Mouse (Mus musculus): Measurements from ENCODE around the gene Tmem56.

Tmem56 gene

GRCm38 (mm10) chr3:121242111-121242936 is 40.6 kb downstream of the Tmem56 start:
- in situ Hi-C loops (cut with MboI; ENCODE audit: low sequenced_read_pairs), result no loop called here

DNA sequence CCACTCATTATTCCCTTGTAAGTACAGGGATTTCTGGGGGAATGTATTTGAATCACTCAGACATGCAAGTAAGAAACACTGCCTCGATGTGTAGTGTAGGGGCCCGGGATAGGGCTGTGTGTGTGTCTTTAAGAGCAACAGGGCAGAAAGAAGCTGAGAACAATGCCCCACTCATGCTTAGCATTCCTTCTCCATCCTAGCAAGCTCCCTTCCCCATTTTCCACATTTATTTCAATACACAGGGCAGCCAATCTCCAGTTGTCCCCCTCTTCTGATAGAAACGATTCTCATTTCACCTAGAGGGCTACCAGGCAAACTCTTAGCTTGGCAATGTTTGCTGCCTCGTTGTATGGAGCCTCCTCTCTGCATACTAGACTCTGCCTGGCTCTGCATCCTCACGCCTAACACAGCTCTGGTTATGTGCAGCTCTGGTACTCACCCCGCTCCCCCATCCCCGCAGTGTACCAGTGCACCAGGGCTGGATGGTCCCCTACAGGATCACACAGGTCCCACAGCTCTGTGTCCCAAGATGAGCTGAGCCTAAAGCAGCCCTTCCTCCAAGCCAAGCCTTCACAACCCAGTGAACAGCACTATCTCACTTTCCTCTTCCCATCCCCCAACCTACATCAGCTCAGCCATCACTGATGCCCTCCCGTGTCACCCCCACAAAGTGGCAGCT is 42.4 kb downstream of the Tmem56 start:
- in situ Hi-C loops (cut with MboI; ENCODE audit: low sequenced_read_pairs), result no loop called here

GRCm38 (mm10) chr3:121239096-121239495 is 43.8 kb downstream of the Tmem56 start:
- in situ Hi-C loops (cut with MboI; ENCODE audit: low sequenced_read_pairs), result no loop called here

DNA sequence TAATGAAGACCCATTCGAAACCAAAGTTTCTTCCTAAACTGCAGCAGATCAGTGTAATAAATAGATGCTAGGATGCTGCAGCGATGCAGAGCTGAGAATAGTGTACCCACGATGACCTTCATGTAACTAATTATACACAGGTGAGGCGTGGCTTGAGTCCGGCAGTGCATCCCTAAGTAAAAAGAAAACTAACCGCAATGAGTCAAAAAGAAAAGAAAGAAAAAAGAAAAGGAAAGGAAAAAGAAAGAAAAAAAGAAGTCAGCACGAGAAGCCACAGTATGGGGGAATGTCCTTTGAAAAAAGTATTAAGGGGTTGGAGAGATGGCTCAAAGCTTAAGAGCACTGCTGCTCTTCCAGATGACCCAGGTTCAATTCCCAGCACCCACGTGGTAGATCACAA is 58.1 kb downstream of the Tmem56 start:
- in situ Hi-C loops (cut with MboI; ENCODE audit: low sequenced_read_pairs), result no loop called here

DNA sequence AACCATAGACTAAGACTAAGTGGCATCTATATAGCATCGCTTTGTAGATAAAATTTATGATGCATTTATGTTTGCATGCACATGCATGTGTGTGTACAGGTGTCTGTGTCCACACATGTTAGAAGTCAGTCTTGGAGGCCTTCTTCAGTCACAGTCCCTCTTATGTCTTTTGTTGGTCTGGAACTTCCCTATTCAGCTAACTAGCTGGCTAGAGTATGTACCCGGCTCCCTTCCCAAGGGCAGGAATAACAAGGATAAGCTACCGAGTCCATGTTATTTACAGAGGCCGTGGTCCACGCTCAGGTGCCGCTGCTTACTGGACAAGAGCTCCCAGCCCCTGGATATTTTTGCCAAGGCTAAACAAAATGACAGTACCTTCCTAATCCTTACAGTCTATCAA is 58.7 kb downstream of the Tmem56 start:
- in situ Hi-C loops (cut with MboI; ENCODE audit: low sequenced_read_pairs), result no loop called here

DNA sequence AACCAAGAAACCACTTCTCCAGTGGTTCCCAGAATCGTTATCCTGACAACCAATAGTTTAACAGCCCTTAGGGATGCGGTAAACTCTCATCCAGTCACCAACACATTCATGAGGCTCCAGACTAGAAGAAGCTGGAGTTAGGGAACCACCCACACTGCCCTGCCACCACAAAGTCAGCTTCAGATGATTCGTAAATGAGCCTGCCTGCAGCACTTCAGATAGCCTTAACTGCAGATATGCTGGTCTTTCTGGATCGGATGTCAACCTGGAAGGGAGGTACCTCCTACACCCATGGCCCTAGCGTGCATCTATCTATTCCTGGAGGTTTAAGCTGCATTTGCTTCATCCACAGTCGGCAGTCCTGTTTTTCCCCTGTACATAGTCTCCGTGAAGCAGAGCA is 60.9 kb downstream of the Tmem56 start:
- in situ Hi-C loops (cut with MboI; ENCODE audit: low sequenced_read_pairs), result no loop called here

GRCm38 (mm10) chr3:121217011-121217410 is 65.9 kb downstream of the Tmem56 start:
- in situ Hi-C loops (cut with MboI; ENCODE audit: low sequenced_read_pairs), result no loop called here

DNA sequence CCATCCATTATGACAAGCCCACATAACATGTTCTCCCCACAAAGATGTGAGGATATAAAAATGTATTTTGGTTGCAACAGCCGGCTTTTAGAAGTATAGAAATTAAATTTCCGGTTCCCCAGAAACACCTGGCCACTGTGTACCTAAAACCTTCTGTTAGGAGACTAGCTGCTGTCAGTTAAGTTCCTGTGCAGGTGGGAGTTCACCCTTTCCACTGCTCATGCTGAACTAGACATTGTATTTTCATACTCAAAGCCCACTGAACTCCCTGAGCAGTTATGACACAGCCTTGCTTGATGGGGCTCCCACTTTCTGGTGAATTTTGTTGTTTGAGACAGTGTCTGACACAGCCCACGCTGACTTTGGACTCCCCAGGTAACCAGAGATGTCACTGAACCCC is 69.4 kb downstream of the Tmem56 start:
- in situ Hi-C loops (cut with MboI; ENCODE audit: low sequenced_read_pairs), result no loop called here

DNA sequence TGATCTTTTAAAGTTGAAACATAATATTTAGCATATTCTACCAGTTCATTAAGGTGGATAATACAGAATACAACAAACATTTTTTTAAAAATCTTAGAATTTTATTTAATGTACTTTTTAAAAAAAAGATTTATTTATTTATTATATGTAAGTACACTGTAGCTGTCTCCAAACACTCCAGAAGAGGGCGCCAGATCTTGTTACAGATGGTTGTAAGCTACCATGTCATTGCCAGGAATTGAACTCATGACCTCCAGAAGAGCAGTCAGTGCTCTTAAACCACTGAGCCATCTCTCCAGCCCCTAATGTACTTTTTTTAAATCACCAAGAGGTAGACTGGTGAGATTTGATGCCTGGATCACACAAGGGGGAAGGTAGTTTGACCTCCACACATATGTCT is 70.7 kb downstream of the Tmem56 start:
- in situ Hi-C loops (cut with MboI; ENCODE audit: low sequenced_read_pairs), result no loop called here

GRCm38 (mm10) chr3:121208994-121209393 is 73.9 kb downstream of the Tmem56 start:
- in situ Hi-C loops (cut with MboI; ENCODE audit: low sequenced_read_pairs), result no loop called here

DNA sequence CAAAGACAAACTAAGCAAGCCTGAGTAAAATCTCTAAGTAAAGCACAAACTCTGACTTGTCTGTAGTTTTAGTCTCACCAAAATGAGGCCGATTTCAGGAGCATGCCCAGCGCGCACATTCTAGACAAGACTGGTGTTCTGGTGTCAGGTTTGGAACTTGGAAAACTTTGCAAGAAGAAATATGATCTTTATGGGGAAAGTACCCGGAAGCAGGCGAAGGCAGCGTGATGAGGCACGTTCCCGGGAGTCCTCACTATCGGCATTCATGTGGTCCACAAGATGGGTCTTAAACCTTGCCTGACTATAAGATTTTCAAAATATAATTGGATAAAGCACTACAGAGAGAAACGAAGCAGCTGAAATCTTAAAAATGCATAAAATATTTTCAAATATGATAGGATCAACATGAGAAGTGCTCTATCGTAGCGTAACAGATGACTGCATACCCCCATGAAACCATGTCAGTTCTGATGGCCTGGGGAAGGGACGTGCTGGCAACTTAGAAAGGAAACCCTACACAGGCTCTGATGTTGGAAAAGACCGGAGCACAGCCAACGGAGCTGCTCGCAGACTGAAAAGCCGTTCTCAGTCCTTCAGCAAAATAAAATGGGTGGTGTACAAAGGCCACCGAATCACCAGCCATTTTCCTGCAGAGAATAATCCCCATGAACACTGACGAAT is 76.6 kb downstream of the Tmem56 start:
- in situ Hi-C loops (cut with MboI; ENCODE audit: low sequenced_read_pairs), result no loop called here

DNA sequence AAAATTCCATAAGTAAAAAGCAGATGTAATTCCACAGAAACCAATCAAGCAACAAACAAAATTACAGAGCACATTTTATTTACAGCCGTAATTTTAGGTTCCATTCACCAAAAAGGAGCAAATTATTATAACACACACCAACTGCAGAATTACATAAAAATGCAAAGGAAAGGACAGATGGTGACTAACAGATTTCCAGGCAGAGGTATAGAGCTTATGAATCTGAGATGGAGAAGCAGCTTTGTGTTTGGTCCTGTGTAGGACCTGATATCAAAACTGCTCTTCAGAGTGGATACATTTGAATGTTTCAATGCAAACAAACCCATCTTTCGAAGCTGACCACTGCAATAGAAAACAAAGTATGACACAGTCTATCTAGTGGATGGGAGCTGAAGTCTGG is 80.3 kb downstream of the Tmem56 start:
- in situ Hi-C loops (cut with MboI; ENCODE audit: low sequenced_read_pairs), result no loop called here

DNA sequence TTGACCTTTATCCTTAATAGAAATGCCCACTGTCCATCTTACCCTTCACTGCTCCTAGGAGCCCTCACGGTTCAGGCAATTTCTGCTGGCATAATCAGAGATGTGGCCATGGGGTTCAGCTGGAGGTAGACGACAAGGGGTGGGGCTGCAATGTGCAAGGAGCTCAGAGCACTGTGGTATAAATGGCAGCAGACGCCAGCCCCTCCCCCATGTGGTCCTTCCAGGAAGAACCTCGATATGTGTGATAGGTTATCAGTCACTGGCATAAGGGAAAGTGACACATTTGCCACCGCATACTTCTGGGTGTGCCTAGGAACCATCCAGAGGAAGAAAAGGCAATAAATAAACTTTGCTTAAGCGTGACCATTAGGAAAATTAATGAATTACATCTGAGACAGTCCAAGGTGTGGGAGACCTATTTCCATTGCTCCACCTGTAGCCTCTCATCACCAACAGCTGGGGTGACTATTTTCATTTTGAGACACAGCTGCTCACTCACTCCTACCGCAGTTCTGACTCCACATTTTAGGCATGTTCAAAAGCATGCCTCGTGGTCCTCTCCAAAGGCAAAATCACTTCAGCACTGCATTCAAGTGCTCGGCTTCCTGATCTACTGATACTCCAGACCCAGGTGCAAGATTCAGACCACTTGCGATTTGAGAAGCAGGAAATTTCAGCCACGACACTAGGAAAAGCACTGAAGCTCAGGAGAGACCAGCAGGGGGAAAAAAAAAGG is 81.7 kb downstream of the Tmem56 start:
- in situ Hi-C loops (cut with MboI; ENCODE audit: low sequenced_read_pairs), result no loop called here

DNA sequence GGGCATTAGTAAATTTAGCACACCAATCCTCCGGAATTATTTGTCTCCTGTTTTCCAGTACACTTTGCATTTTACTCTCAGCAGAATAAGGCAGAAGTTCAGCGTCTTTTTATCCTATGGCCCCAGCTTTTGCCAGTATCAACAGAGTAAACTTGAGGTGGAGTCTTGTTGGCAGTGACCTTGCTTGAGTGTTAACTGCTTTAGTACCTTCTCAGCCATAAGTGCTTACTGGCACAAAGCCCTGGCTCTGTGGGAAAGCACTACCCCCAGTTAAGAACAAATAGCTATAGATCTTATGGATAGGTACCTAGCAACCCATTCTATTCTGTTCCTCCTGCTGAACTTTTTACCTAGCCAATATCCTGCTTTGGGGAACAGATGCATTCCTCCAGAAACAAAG is 93.7 kb downstream of the Tmem56 start:
- in situ Hi-C loops (cut with MboI; ENCODE audit: low sequenced_read_pairs), result no loop called here

DNA sequence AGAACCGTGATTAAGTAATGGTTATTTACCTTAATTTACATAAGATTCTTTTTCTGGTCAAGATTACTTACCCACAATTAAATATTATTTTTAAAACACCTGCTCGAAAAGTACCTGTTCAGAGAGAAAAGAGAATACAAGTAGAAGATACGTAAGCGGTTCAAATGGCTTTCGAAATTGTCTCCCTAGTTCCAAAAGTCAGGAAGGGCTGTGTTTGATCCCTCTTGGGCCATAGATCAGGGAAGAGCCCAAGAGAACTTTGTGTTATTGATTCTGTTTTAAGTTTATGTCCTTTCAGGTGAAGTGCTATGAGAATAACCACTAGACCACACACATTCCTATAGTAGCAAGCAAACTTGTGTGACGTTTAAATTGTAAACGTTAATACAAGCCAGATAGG is 95.4 kb downstream of the Tmem56 start:
- in situ Hi-C loops (cut with MboI; ENCODE audit: low sequenced_read_pairs), result no loop called here

- in situ Hi-C loops (cut with MboI; ENCODE audit: low sequenced_read_pairs), result no loop called here
These were observed 96.0 kb downstream of the Tmem56 start for GRCm38 (mm10) chr3:121186925-121187324.

- in situ Hi-C loops (cut with MboI; ENCODE audit: low sequenced_read_pairs), result no loop called here
These were observed 97.7 kb downstream of the Tmem56 start for GRCm38 (mm10) chr3:121185197-121185596.

DNA sequence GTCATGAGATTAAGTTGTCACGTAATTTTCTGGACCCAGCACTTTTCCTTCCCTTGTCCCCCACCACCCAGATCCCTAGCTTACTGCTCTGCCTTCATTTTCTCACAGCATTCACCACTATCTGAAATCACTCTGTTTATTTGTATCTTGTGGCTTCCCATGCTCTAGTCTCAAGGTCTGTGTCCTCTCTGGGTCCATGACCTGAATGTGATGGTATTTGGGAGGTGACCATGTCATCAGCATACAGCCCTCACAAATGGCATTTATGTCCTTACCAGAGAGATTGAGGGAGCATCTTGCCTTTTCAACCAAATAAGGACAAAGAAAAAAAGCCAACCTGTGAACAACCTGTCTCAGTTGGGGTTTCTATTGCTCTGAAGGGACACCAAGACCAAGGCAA is 106.9 kb downstream of the Tmem56 start:
- in situ Hi-C loops (cut with MboI; ENCODE audit: low sequenced_read_pairs), result no loop called here

GRCm38 (mm10) chr3:121174248-121174945 is 108.5 kb downstream of the Tmem56 start:
- in situ Hi-C loops (cut with MboI; ENCODE audit: low sequenced_read_pairs), result no loop called here

GRCm38 (mm10) chr3:121172718-121173117 is 110.2 kb downstream of the Tmem56 start:
- in situ Hi-C loops (cut with MboI; ENCODE audit: low sequenced_read_pairs), result no loop called here

GRCm38 (mm10) chr3:121171872-121172265 is 111.0 kb downstream of the Tmem56 start:
- in situ Hi-C loops (cut with MboI; ENCODE audit: low sequenced_read_pairs), result no loop called here
